12 mouse cellular contexts compared by ENCODE assay signal in genomic region chr3:85679960-85680359, GRCm38 (mm10).
"Had no signal": no experiment of that assay in that cellular context is flagged by ENCODE, and none has a peak within 500 bp of the region (broad histone marks: within the 10 kb centered on the region; RNA-seq: fewer than 3 reads in every experiment).

No protein-coding gene starts in this region.

- H3K27ac ChIP-seq: kidney, embryonic 15.5 days; limb, embryonic 12.5 days; midbrain, embryonic 12.5 days; stomach, embryonic 15.5 days had no signal

- H3K4me2 ChIP-seq: kidney, embryonic 15.5 days; limb, embryonic 12.5 days; lung, embryonic 14.5 days; midbrain, embryonic 12.5 days; stomach, embryonic 15.5 days had no signal

- H3K36me3 ChIP-seq: kidney, embryonic 15.5 days; limb, embryonic 12.5 days; midbrain, embryonic 12.5 days; stomach, embryonic 15.5 days had no signal

- H3K4me1 ChIP-seq: kidney, embryonic 15.5 days; limb, embryonic 12.5 days; midbrain, embryonic 12.5 days; stomach, embryonic 15.5 days had no signal

- H3K4me3 ChIP-seq: kidney, embryonic 15.5 days; limb, embryonic 12.5 days; midbrain, embryonic 12.5 days; stomach, embryonic 15.5 days had no signal

- H3K9me3 ChIP-seq: kidney, embryonic 15.5 days; limb, embryonic 12.5 days; midbrain, embryonic 12.5 days; stomach, embryonic 15.5 days had no signal

- H3K9ac ChIP-seq: kidney, embryonic 15.5 days; limb, embryonic 12.5 days; lung, embryonic 14.5 days; midbrain, embryonic 12.5 days; stomach, embryonic 15.5 days had no signal

- DNase-seq: kidney, adult 18-20 months; kidney, postnatal 25 days; lung, embryonic 14.5 days; lung, postnatal 10 days; lung, postnatal 4 days; right cerebral cortex, postnatal 14 days; thymus, adult 2 months; thymus, postnatal 25 days had no signal

- H3K27me3 ChIP-seq: kidney, embryonic 15.5 days; stomach, embryonic 15.5 days had no signal
